Mouse (Mus musculus): ENCODE measurements around the gene Hoxb3.

DNA sequence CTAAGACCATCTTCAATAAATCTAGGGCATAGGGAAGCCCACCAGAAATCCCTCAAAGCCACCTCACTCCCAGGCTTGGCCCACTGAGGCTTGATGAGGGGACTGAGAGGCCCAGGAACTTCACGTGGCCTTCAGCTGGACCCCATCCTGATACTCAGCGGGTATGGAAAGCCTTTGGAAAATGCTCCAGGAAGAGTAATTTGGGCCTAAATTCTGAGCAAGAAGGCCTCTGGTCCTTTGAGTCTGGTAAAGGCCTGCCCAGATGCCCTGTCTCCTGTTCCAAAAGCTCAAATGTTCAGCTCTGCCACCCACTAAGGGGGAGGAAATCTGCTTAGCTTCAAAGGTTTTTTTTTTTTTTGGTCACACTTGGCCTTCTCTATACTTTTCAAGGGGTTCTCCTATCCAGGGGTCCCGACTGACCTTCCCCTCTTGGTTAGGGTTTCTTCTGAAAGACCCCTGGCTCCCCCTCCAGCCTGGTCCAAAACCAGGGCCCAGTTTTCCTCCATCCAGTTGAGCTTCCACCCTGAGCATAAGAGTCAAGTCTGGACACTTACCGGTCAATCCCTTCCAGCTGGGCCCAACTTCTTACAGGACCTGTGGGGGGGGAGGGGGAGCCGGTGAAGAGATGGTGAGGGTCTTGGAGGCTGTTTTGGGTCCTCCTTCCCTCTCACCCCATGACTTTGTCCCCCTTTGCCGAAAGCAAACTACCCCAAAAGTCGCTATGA is 16.8 kb upstream of the Hoxb3 start:
- TF ChIP-seq CTCF (IDR thresholded peaks at IDR 0.05; ENCODE audit: insufficient read depth, low read depth, low read length) (no peak), POLR2A (IDR thresholded peaks at IDR 0.05; ENCODE audit: insufficient read depth, low read depth, low read length) (no peak)
